Mouse (Mus musculus) spleen, adult 2 months (tissue): ENCODE data around the gene Rasa3.

ENCODE experiments used
- CTCF ChIP-seq: fragments of 200-500 bp; IDR thresholded peaks from 2 replicates; pipeline ENCODE4 v1.5.1; 2011; ENCODE audit warnings: mild to moderate bottlenecking, inconsistent platforms; ENCODE audit not compliant: insufficient read depth, insufficient read length, insufficient replicate concordance; ENCODE audit errors: extremely low read depth
- POLR2A ChIP-seq: fragments of 200-500 bp; IDR thresholded peaks from 2 replicates; pipeline ENCODE4 v1.6.1; 2011; ENCODE audit warnings: low read depth, low read length, inconsistent platforms

GRCm38 (mm10) chr8:13644155-13644554, 33.2 kb downstream of the Rasa3 start:
- TF ChIP-seq CTCF (no peak), POLR2A (no peak)
